Mouse (Mus musculus): ENCODE results near the gene Cdkl4.
"Not testable (repeated sequence)": the region's sequence is repeated elsewhere in the genome, so short reads cannot be mapped to it uniquely, and the experiment has no call there.

Cdkl4 gene

GRCm38 (mm10) chr17:80563762-80564610, 13.6 kb downstream of the Cdkl4 start:
- DNase-seq (ENCODE audit: low read depth, low spot score): not testable (repeated sequence)

GRCm38 (mm10) chr17:80562792-80563191, 14.8 kb downstream of the Cdkl4 start:
- DNase-seq (ENCODE audit: low read depth, low spot score): no peak

GRCm38 (mm10) chr17:80560669-80561401, 16.8 kb downstream of the Cdkl4 start:
- peak; percentile 87 for DNase-seq (ENCODE audit: low read depth, low spot score)

GRCm38 (mm10) chr17:80559745-80560144, 17.9 kb downstream of the Cdkl4 start:
- DNase-seq (ENCODE audit: low read depth, low spot score): no peak

- peak; percentile 71 for DNase-seq (ENCODE audit: low read depth, low spot score)
Observed at GRCm38 (mm10) chr17:80559050-80559449, 18.6 kb downstream of the Cdkl4 start.

GRCm38 (mm10) chr17:80558583-80558982, 19.0 kb downstream of the Cdkl4 start:
- no peak for DNase-seq (ENCODE audit: low read depth, low spot score)

- no peak for DNase-seq (ENCODE audit: low read depth, low spot score)
Observed at GRCm38 (mm10) chr17:80557461-80557860, 20.2 kb downstream of the Cdkl4 start.

GRCm38 (mm10) chr17:80553318-80554270, 24.0 kb downstream of the Cdkl4 start:
- DNase-seq (ENCODE audit: low read depth, low spot score): peak; percentile 93

GRCm38 (mm10) chr17:80552653-80553052, 25.0 kb downstream of the Cdkl4 start:
- DNase-seq (ENCODE audit: low read depth, low spot score): no peak

- DNase-seq (ENCODE audit: low read depth, low spot score): no peak
Observed at GRCm38 (mm10) chr17:80550981-80551380, 26.6 kb downstream of the Cdkl4 start.

GRCm38 (mm10) chr17:80546846-80547245, 30.8 kb downstream of the Cdkl4 start:
- no peak for DNase-seq (ENCODE audit: low read depth, low spot score)

- DNase-seq (ENCODE audit: low read depth, low spot score): no peak
Observed at GRCm38 (mm10) chr17:80546227-80546626, 31.4 kb downstream of the Cdkl4 start.

- peak; percentile 35 for DNase-seq (ENCODE audit: low read depth, low spot score)
Observed at GRCm38 (mm10) chr17:80543646-80544045, 34.0 kb downstream of the Cdkl4 start.

- no peak for DNase-seq (ENCODE audit: low read depth, low spot score)
Observed at GRCm38 (mm10) chr17:80537136-80537535, 40.5 kb downstream of the Cdkl4 start.

- DNase-seq (ENCODE audit: low read depth, low spot score): peak; percentile 75
Observed at GRCm38 (mm10) chr17:80535633-80536032, 42.0 kb downstream of the Cdkl4 start.

GRCm38 (mm10) chr17:80531351-80531750, 46.3 kb downstream of the Cdkl4 start:
- DNase-seq (ENCODE audit: low read depth, low spot score): not testable (repeated sequence)

GRCm38 (mm10) chr17:80523231-80523630, 54.4 kb downstream of the Cdkl4 start:
- DNase-seq (ENCODE audit: low read depth, low spot score): no peak

- DNase-seq (ENCODE audit: low read depth, low spot score): no peak
Observed at GRCm38 (mm10) chr17:80522229-80522556, 55.4 kb downstream of the Cdkl4 start.

GRCm38 (mm10) chr17:80521521-80522228, 55.9 kb downstream of the Cdkl4 start:
- no peak for DNase-seq (ENCODE audit: low read depth, low spot score)

GRCm38 (mm10) chr17:80520537-80520936, 57.1 kb downstream of the Cdkl4 start:
- DNase-seq (ENCODE audit: low read depth, low spot score): peak; percentile 5

- no peak for DNase-seq (ENCODE audit: low read depth, low spot score)
Observed at GRCm38 (mm10) chr17:80518811-80519210, 58.8 kb downstream of the Cdkl4 start.
